Mouse (Mus musculus) liver, adult 2 months (tissue): ENCODE measurements around the gene Ecd. TPM values are rescaled to one million over a fixed set of nuclear protein-coding genes. Genes with fewer than 3 reads are reported as not detected.

ENCODE experiments used
- DNase-seq: peaks from one replicate; pipeline ENCODE4 v3.0.0-alpha.2; 2011; ENCODE audit warnings: low read depth, low spot score; ENCODE audit errors: extremely low read depth
- H3K27ac ChIP-seq: fragments of 200-500 bp; replicated peaks from 2 replicates; pipeline ENCODE4 v1.5.1; 2012; ENCODE audit warnings: low read depth, mild to moderate bottlenecking, control low read depth, inconsistent platforms, low read length; ENCODE audit not compliant: insufficient read depth
- H3K27me3 ChIP-seq: fragments of 200-500 bp; 2 replicates; pipeline ENCODE4 v1.6.1; 2012; ENCODE audit warnings: mild to moderate bottlenecking, moderate library complexity, low read length, inconsistent platforms; ENCODE audit not compliant: control insufficient read depth, insufficient read depth
- H3K36me3 ChIP-seq: fragments of 200-500 bp; 2 replicates; pipeline ENCODE4 v1.6.1; 2012; ENCODE audit warnings: low read length, inconsistent platforms; ENCODE audit not compliant: control insufficient read depth, insufficient read depth
- H3K4me1 ChIP-seq: fragments of 200-500 bp; 2 replicates; pipeline ENCODE4 v1.6.1; 2011; ENCODE audit warnings: low read length; ENCODE audit not compliant: control insufficient read depth, insufficient read depth
- H3K4me3 ChIP-seq: fragments of 200-500 bp; 2 replicates; pipeline ENCODE4 v1.5.1; 2011; ENCODE audit warnings: low read depth, mild to moderate bottlenecking, control low read depth, low read length, moderate library complexity; ENCODE audit not compliant: insufficient read depth
- H3K79me2 ChIP-seq: fragments of 200-500 bp; 2 replicates; pipeline ENCODE4 v1.6.1; 2012; ENCODE audit warnings: inconsistent platforms, mild to moderate bottlenecking, low read length, moderate library complexity; ENCODE audit not compliant: control insufficient read depth, insufficient read depth
- H3K9ac ChIP-seq: fragments of 200-500 bp; 2 replicates; pipeline ENCODE4 v1.6.1; 2012; ENCODE audit warnings: low read depth, mild to moderate bottlenecking, control low read depth, inconsistent platforms, low read length
- CTCF ChIP-seq: fragments of 200-500 bp; IDR thresholded peaks from 2 replicates; pipeline ENCODE4 v1.5.1; 2011; ENCODE audit warnings: low read depth, low read length, control low read depth
- POLR2A ChIP-seq: fragments of 200-500 bp; IDR thresholded peaks from 2 replicates; pipeline ENCODE4 v1.6.1; 2011; ENCODE audit warnings: low read length, control low read depth; ENCODE audit not compliant: insufficient read depth; ENCODE audit errors: extremely low read depth
- WGBS: fragments of 180-500 bp; shearing (Covaris S2); methylation state at CpG from one replicate; pipeline ENCODE4 v1.1.7; 2018; 5-methylcytosine and 5-hydroxymethylcytosine counted together
- polyA plus RNA-seq: library from polyadenylated mRNA; depleted of rRNA; stranded (reverse); fragments of >200 nt; gene quantifications from 2 replicates; pipeline ENCODE4 v1.2.3, GENCODE M21; 2012
- total RNA-seq: library from RNA; depleted of rRNA; stranded (reverse); fragments of >200 nt; gene quantifications from 2 replicates; pipeline ENCODE4 v1.2.3, GENCODE M21; 2014

Ecd gene
- total and polyA plus RNA-seq, 2 experiments: 13.6 to 16.7 TPM

GRCm38 (mm10) chr14:20371854-20372253, 23.9 kb upstream of the Ecd start:
- TF ChIP-seq POLR2A (no peak), CTCF (no peak)

GRCm38 (mm10) chr14:20370798-20371197, 22.9 kb upstream of the Ecd start:
- Histone ChIP-seq H3K36me3 (peaks cover 18% of the 10 kb centered on the region), H3K4me3 (no peak overlapping the region), H3K9ac (no peak overlapping the region), H3K4me1 (no peaks in the 10 kb centered on the region), H3K79me2 (no peaks in the 10 kb centered on the region), H3K27me3 (no peaks in the 10 kb centered on the region), H3K27ac (no peak overlapping the region)
- TF ChIP-seq POLR2A (no peak), CTCF (no peak)
- no peak for DNase-seq
- WGBS: 86% methylated on average over 7 of the region's 7 CpGs

More at GRCm38 (mm10) chr14:20371854-20372253, 23.9 kb upstream of the Ecd start:
- Histone ChIP-seq H3K9ac (no peak overlapping the region), H3K79me2 (no peaks in the 10 kb centered on the region), H3K4me3 (no peak overlapping the region), H3K27ac (no peak overlapping the region), H3K27me3 (no peaks in the 10 kb centered on the region), H3K36me3 (peaks cover 17% of the 10 kb centered on the region), H3K4me1 (no peaks in the 10 kb centered on the region)
- WGBS: 90% methylated on average over 1 of the region's 1 CpGs
- no peak for DNase-seq

GRCm38 (mm10) chr14:20368271-20368670, 20.4 kb upstream of the Ecd start:
- no peak overlapping the region for H3K27ac ChIP-seq
- H3K79me2 ChIP-seq: no peaks in the 10 kb centered on the region
- H3K27me3 ChIP-seq: no peaks in the 10 kb centered on the region
- WGBS: 98% methylated on average over 3 of the region's 3 CpGs
- peaks cover 25% of the 10 kb centered on the region for H3K36me3 ChIP-seq
- DNase-seq: no peak
- no peak for TF ChIP-seq CTCF
- TF ChIP-seq POLR2A: no peak
- no peak overlapping the region for H3K4me3 ChIP-seq
- H3K4me1 ChIP-seq: no peaks in the 10 kb centered on the region
- H3K9ac ChIP-seq: no peak overlapping the region

GRCm38 (mm10) chr14:20363230-20363629, 15.3 kb upstream of the Ecd start:
- Histone ChIP-seq H3K4me1 (no peaks in the 10 kb centered on the region), H3K36me3 (peaks cover 46% of the 10 kb centered on the region), H3K4me3 (no peak overlapping the region), H3K9ac (no peak overlapping the region), H3K27me3 (no peaks in the 10 kb centered on the region), H3K79me2 (no peaks in the 10 kb centered on the region), H3K27ac (no peak overlapping the region)
- 93% methylated on average over 4 of the region's 4 CpGs for WGBS
- no peak for DNase-seq
- TF ChIP-seq POLR2A (no peak), CTCF (no peak)

- Histone ChIP-seq H3K79me2 (peaks cover 5% of the 10 kb centered on the region; the same call in 1 of the 2 replicates), H3K36me3 (peaks cover 7% of the 10 kb centered on the region), H3K4me1 (peaks cover 11% of the 10 kb centered on the region), H3K27ac (peak overlapping the region; percentile 68), H3K4me3 (peak overlapping the region; percentile 93), H3K27me3 (no peaks in the 10 kb centered on the region), H3K9ac (peak overlapping the region; percentile 87)
- no peak for DNase-seq
- under 1% methylated on average over 15 of the region's 15 CpGs for WGBS
- TF ChIP-seq CTCF: no peak
- no peak for TF ChIP-seq POLR2A
Measured at GRCm38 (mm10) chr14:20347441-20347990, 405 bp downstream of the Ecd start.

GRCm38 (mm10) chr14:20345885-20346284, 2.0 kb downstream of the Ecd start:
- H3K27ac ChIP-seq: no peak overlapping the region
- H3K4me3 ChIP-seq: no peak overlapping the region
- no peak overlapping the region for H3K9ac ChIP-seq
- peaks cover 6% of the 10 kb centered on the region for H3K36me3 ChIP-seq
- WGBS: 59% methylated on average over 9 of the region's 9 CpGs
- TF ChIP-seq POLR2A (no peak), CTCF (no peak)
- peaks cover 5% of the 10 kb centered on the region; the same call in 1 of the 2 replicates for H3K79me2 ChIP-seq
- H3K27me3 ChIP-seq: no peaks in the 10 kb centered on the region
- peaks cover 11% of the 10 kb centered on the region for H3K4me1 ChIP-seq
- DNase-seq: peak; percentile 10
